Mouse (Mus musculus): ENCODE data around the gene Ablim2. TPM values are rescaled to one million over a fixed set of nuclear protein-coding genes. Genes with fewer than 3 reads are reported as not detected.

Gene Ablim2
- not detected in 2 replicates for total RNA-seq (2023)

GRCm38 (mm10) chr5:35757639-35758001, at the start of gene Ablim2:
Gene Ablim2 (plus strand): TSS chr5:35757880.

GRCm38 (mm10) chr5:35739536-35740278, 18.0 kb upstream of the Ablim2 start, which contains the start of gene Sh3tc1:
Gene Sh3tc1 (minus strand): TSS chr5:35739987.

GRCm38 (mm10) chr5:35893093-35893804, 135.6 kb downstream of the Ablim2 start, which contains the start of gene Afap1:
Gene Afap1 (plus strand): TSS chr5:35893319.

Other genes with a start within 250 kb of the Ablim2 start
- gene Cpz, start 232.2 kb upstream of the Ablim2 start, total RNA-seq (2023): 0.18 and 0.19 TPM in 2 replicates
- 6.2 and 6.3 TPM in 2 replicates for gene Trmt44, start 182.8 kb upstream of the Ablim2 start, total RNA-seq (2023)
- gene Acox3, start 174.8 kb upstream of the Ablim2 start, total RNA-seq (2023): 181 and 220 TPM in 2 replicates
- 1.1 TPM in 1 of 2 replicates, not detected in the other for gene Htra3, start 78.1 kb upstream of the Ablim2 start, total RNA-seq (2023)
- 21.4 and 35.1 TPM in 2 replicates for gene Sh3tc1, start 17.9 kb upstream of the Ablim2 start, total RNA-seq (2023)
- 5.6 and 7.5 TPM in 2 replicates for gene Afap1, start 135.4 kb downstream of the Ablim2 start, total RNA-seq (2023)

Measured in neutrophil, adult 65 days (primary cell).